Mouse (Mus musculus): ENCODE measurements around the gene Sdad1. TPM values are rescaled to one million over a fixed set of nuclear protein-coding genes. Genes with fewer than 3 reads are reported as not detected.
A peak's percentile ranks its signal among the peaks of the same experiment; 100 is the strongest.

Sdad1 gene
- polyA plus RNA-seq, 1 experiment from 2014 or later: 39.5 TPM

GRCm38 (mm10) chr5:92291652-92292414 lies 18.4 kb downstream of the Sdad1 start:
- no peak for DNase-seq (ENCODE audit: low spot score)
- WGBS: 84% methylated on average over 6 of the region's 6 CpGs
- no peak overlapping the region for H3K27ac ChIP-seq
- H3K4me1 ChIP-seq: no peaks in the 10 kb centered on the region
- H3K9me3 ChIP-seq: no peaks in the 10 kb centered on the region
- no peaks in the 10 kb centered on the region for H3K27me3 ChIP-seq (ENCODE audit: insufficient read depth, poor library complexity, severe bottlenecking)
- H3K4me3 ChIP-seq: no peak overlapping the region
- H3K36me3 ChIP-seq: peaks cover 98% of the 10 kb centered on the region

GRCm38 (mm10) chr5:92287840-92288239 lies 22.4 kb downstream of the Sdad1 start:
- Histone ChIP-seq H3K36me3 (peaks cover 82% of the 10 kb centered on the region), H3K9me3 (no peaks in the 10 kb centered on the region), H3K4me3 (no peak overlapping the region), H3K4me1 (no peaks in the 10 kb centered on the region; the same call in 1 of the 2 replicates), H3K27ac (no peak overlapping the region), H3K27me3 (ENCODE audit: insufficient read depth, poor library complexity, severe bottlenecking) (no peaks in the 10 kb centered on the region)
- WGBS: 79% methylated on average over 6 of the region's 6 CpGs
- no peak for DNase-seq (ENCODE audit: low spot score)

- Histone ChIP-seq H3K4me1 (peaks cover 11% of the 10 kb centered on the region), H3K36me3 (peaks cover 35% of the 10 kb centered on the region), H3K27ac (no peak overlapping the region), H3K4me3 (no peak overlapping the region), H3K27me3 (ENCODE audit: insufficient read depth, poor library complexity, severe bottlenecking) (no peaks in the 10 kb centered on the region), H3K9me3 (no peaks in the 10 kb centered on the region)
- WGBS: 58% methylated on average over 3 of the region's 3 CpGs
- DNase-seq (ENCODE audit: low spot score): no peak
These were observed 27.2 kb downstream of the Sdad1 start for GRCm38 (mm10) chr5:92283107-92283506.

- H3K27me3 ChIP-seq (ENCODE audit: insufficient read depth, poor library complexity, severe bottlenecking): no peaks in the 10 kb centered on the region
- H3K9me3 ChIP-seq: no peaks in the 10 kb centered on the region
- peaks cover 29% of the 10 kb centered on the region for H3K36me3 ChIP-seq
- no peak overlapping the region for H3K27ac ChIP-seq
- no peak for DNase-seq (ENCODE audit: low spot score)
- peaks cover 15% of the 10 kb centered on the region for H3K4me1 ChIP-seq
- 71% methylated on average over 4 of the region's 4 CpGs for WGBS
- H3K4me3 ChIP-seq: no peak overlapping the region
These were observed 27.7 kb downstream of the Sdad1 start for GRCm38 (mm10) chr5:92282571-92282970.

- WGBS: 88% methylated on average over 10 of the region's 10 CpGs
- H3K27me3 ChIP-seq (ENCODE audit: insufficient read depth, poor library complexity, severe bottlenecking): no peaks in the 10 kb centered on the region; the same call in 1 of the 2 replicates
These were observed 31.2 kb downstream of the Sdad1 start for GRCm38 (mm10) chr5:92278942-92279537.

GRCm38 (mm10) chr5:92277437-92278394 lies 32.6 kb downstream of the Sdad1 start, which contains the start of gene Naaa:
TSS of gene Naaa (minus strand) at chr5:92278170.
- H3K9me3 ChIP-seq: no peaks in the 10 kb centered on the region
- peak; percentile 95 for DNase-seq (ENCODE audit: low spot score)
- H3K4me1 ChIP-seq: peaks cover 17% of the 10 kb centered on the region
- 3% methylated on average over 52 of the region's 54 CpGs for WGBS
- peak within 1 kb of the TSS; percentile 83 for H3K27ac ChIP-seq
- peak within 1 kb of the TSS; percentile 73 for H3K4me3 ChIP-seq
- H3K36me3 ChIP-seq: no peaks in the 10 kb centered on the region
- no peaks in the 10 kb centered on the region; the same call in 1 of the 2 replicates for H3K27me3 ChIP-seq (ENCODE audit: insufficient read depth, poor library complexity, severe bottlenecking)

More at GRCm38 (mm10) chr5:92278942-92279537, 31.2 kb downstream of the Sdad1 start:
- Histone ChIP-seq H3K36me3 (no peaks in the 10 kb centered on the region), H3K27ac (no peak overlapping the region), H3K4me1 (peaks cover 17% of the 10 kb centered on the region), H3K4me3 (no peak overlapping the region), H3K9me3 (no peaks in the 10 kb centered on the region)
- DNase-seq (ENCODE audit: low spot score): no peak

- no peak for DNase-seq (ENCODE audit: low spot score)
- Histone ChIP-seq H3K27me3 (ENCODE audit: insufficient read depth, poor library complexity, severe bottlenecking) (no peaks in the 10 kb centered on the region), H3K27ac (no peak overlapping the region), H3K4me1 (no peaks in the 10 kb centered on the region), H3K36me3 (no peaks in the 10 kb centered on the region), H3K9me3 (no peaks in the 10 kb centered on the region), H3K4me3 (no peak overlapping the region)
- 76% methylated on average over 7 of the region's 7 CpGs for whole genome bisulfite sequencing
These were observed 39.8 kb downstream of the Sdad1 start for GRCm38 (mm10) chr5:92270496-92270895.

- WGBS: 28% methylated on average over 4 of the region's 4 CpGs
- Histone ChIP-seq H3K4me1 (peaks cover 17% of the 10 kb centered on the region), H3K4me3 (no peak overlapping the region), H3K27ac (peak overlapping the region; percentile 26; the same call in 1 of the 2 replicates), H3K27me3 (ENCODE audit: insufficient read depth, poor library complexity, severe bottlenecking) (no peaks in the 10 kb centered on the region), H3K9me3 (no peaks in the 10 kb centered on the region), H3K36me3 (no peaks in the 10 kb centered on the region)
- peak; percentile 87 for DNase-seq (ENCODE audit: low spot score)
These were observed 46.4 kb downstream of the Sdad1 start for GRCm38 (mm10) chr5:92263761-92264359.

- no peak for DNase-seq (ENCODE audit: low spot score)
- H3K4me1 ChIP-seq: peaks cover 23% of the 10 kb centered on the region
- H3K27ac ChIP-seq: no peak overlapping the region
- no peaks in the 10 kb centered on the region for H3K9me3 ChIP-seq
- no peaks in the 10 kb centered on the region for H3K27me3 ChIP-seq (ENCODE audit: insufficient read depth, poor library complexity, severe bottlenecking)
- H3K36me3 ChIP-seq: no peaks in the 10 kb centered on the region
- no peak overlapping the region for H3K4me3 ChIP-seq
- WGBS: 84% methylated on average over 8 of the region's 8 CpGs
These were observed 47.6 kb downstream of the Sdad1 start for GRCm38 (mm10) chr5:92262646-92263045.

GRCm38 (mm10) chr5:92256218-92256617 lies 54.1 kb downstream of the Sdad1 start, which contains the start of gene Ppef2:
TSS of gene Ppef2 (minus strand) at chr5:92256278.
- Histone ChIP-seq H3K4me3 (no peak within 1 kb of the TSS), H3K4me1 (peaks cover 22% of the 10 kb centered on the region), H3K36me3 (no peaks in the 10 kb centered on the region), H3K27ac (no peak within 1 kb of the TSS), H3K9me3 (no peaks in the 10 kb centered on the region), H3K27me3 (ENCODE audit: insufficient read depth, poor library complexity, severe bottlenecking) (no peaks in the 10 kb centered on the region)
- DNase-seq (ENCODE audit: low spot score): no peak
- WGBS: 25% methylated on average over 6 of the region's 6 CpGs

- Histone ChIP-seq H3K27ac (no peak overlapping the region), H3K4me1 (peaks cover 22% of the 10 kb centered on the region), H3K4me3 (no peak overlapping the region), H3K9me3 (peaks cover 7% of the 10 kb centered on the region; the same call in 1 of the 2 replicates), H3K27me3 (ENCODE audit: insufficient read depth, poor library complexity, severe bottlenecking) (no peaks in the 10 kb centered on the region), H3K36me3 (no peaks in the 10 kb centered on the region)
- WGBS: 69% methylated on average over 6 of the region's 6 CpGs
- no peak for DNase-seq (ENCODE audit: low spot score)
These were observed 55.8 kb downstream of the Sdad1 start for GRCm38 (mm10) chr5:92254476-92254875.

GRCm38 (mm10) chr5:92252797-92253343 lies 57.4 kb downstream of the Sdad1 start:
- 15% methylated on average over 18 of the region's 18 CpGs for WGBS
- Histone ChIP-seq H3K27ac (no peak overlapping the region), H3K4me3 (no peak overlapping the region), H3K9me3 (peaks cover 7% of the 10 kb centered on the region; the same call in 1 of the 2 replicates), H3K27me3 (ENCODE audit: insufficient read depth, poor library complexity, severe bottlenecking) (no peaks in the 10 kb centered on the region), H3K4me1 (peaks cover 16% of the 10 kb centered on the region), H3K36me3 (no peaks in the 10 kb centered on the region)
- no peak for DNase-seq (ENCODE audit: low spot score)
